Mouse (Mus musculus) forebrain, embryonic 11.5 days (tissue): ENCODE data around the gene Gm17555. TPM values are rescaled to one million over a fixed set of nuclear protein-coding genes. Genes with fewer than 3 reads are reported as not detected.

Experiments
- ATAC-seq: fragments of 200-750 bp; cut with Nextera tagmentation; replicated peaks from 2 replicates; pipeline ENCODE4 v1.8.0; 2017; ENCODE audit warnings: moderate TSS enrichment; ENCODE audit not compliant: low FRiP score
- DNase-seq: peaks from one replicate; pipeline ENCODE4 v3.0.0-alpha.2; 2017; ENCODE audit warnings: low spot score
- H3K27ac ChIP-seq: fragments of 300-500 bp; sonication (generic); 2 replicates; pipeline ENCODE4 v1.5.1; 2014; ENCODE audit warnings: low read depth, low read length
- H3K27me3 ChIP-seq: fragments of 300-500 bp; sonication (generic); 2 replicates; pipeline ENCODE4 v1.6.1; 2014; ENCODE audit warnings: mild to moderate bottlenecking, low read length, mixed read lengths; ENCODE audit not compliant: control insufficient read depth, insufficient read depth
- H3K36me3 ChIP-seq: fragments of 300-500 bp; sonication (generic); 2 replicates; pipeline ENCODE4 v1.6.1; 2014; ENCODE audit warnings: mild to moderate bottlenecking, low read length, moderate library complexity, mixed read lengths; ENCODE audit not compliant: control insufficient read depth, insufficient read depth
- H3K4me1 ChIP-seq: fragments of 300-500 bp; sonication (generic); replicated peaks from 2 replicates; pipeline ENCODE4 v1.6.1; 2014; ENCODE audit warnings: low read length, mixed read lengths; ENCODE audit not compliant: control insufficient read depth, insufficient read depth
- H3K4me2 ChIP-seq: fragments of 300-500 bp; sonication (generic); 2 replicates; pipeline ENCODE4 v1.6.1; 2014; ENCODE audit warnings: low read depth, mild to moderate bottlenecking, low read length, moderate library complexity, mixed read lengths; ENCODE audit not compliant: severe bottlenecking
- H3K4me3 ChIP-seq: fragments of 300-500 bp; sonication (generic); 2 replicates; pipeline ENCODE4 v1.5.1; 2014; ENCODE audit warnings: low read depth, low read length
- H3K9ac ChIP-seq: fragments of 300-500 bp; sonication (generic); 2 replicates; pipeline ENCODE4 v1.6.1; 2014; ENCODE audit warnings: low read length
- H3K9me3 ChIP-seq: fragments of 300-500 bp; sonication (generic); 2 replicates; pipeline ENCODE4 v1.6.1; 2016; ENCODE audit warnings: low read length, mixed read lengths; ENCODE audit not compliant: control insufficient read depth
- whole genome bisulfite sequencing: fragments of 180-500 bp; shearing (Covaris S2); extraction: QIAGEN DNeasy Blood & Tissue Kit; methylation state at CpG from one replicate; pipeline ENCODE4 v1.1.7; 2014; 5-methylcytosine and 5-hydroxymethylcytosine counted together
- polyA plus RNA-seq: library from polyadenylated mRNA; unstranded; fragments of >200 nt; fragmentation: Nextera tagmentation; extraction: Ambion mirVana; gene quantifications from 2 replicates; pipeline ENCODE4 v1.2.1, GENCODE M21; 2014

Gene Gm17555
- polyA plus RNA-seq, 1 experiment from 2014 or later: not detected

GRCm38 (mm10) chr2:126198971-126199370 lies 15.9 kb upstream of the Gm17555 start:
- no peaks in the 10 kb centered on the region for H3K9me3 ChIP-seq
- H3K4me1 ChIP-seq: no peaks in the 10 kb centered on the region
- H3K4me2 ChIP-seq: no peak overlapping the region
- no peak overlapping the region for H3K9ac ChIP-seq
- H3K36me3 ChIP-seq: no peaks in the 10 kb centered on the region
- H3K27ac ChIP-seq: no peak overlapping the region
- H3K27me3 ChIP-seq: no peaks in the 10 kb centered on the region
- ATAC-seq (no peak), DNase-seq (no peak)
- no peak overlapping the region for H3K4me3 ChIP-seq
- 96% methylated on average over 3 of the region's 3 CpGs for WGBS

- DNase-seq: no peak
- 88% methylated on average over 6 of the region's 6 CpGs for WGBS
- H3K4me3 ChIP-seq: no peak overlapping the region
Observed at GRCm38 (mm10) chr2:126211011-126211680, 3.8 kb upstream of the Gm17555 start.

GRCm38 (mm10) chr2:126227581-126227980 lies 12.7 kb downstream of the Gm17555 start:
- no peaks in the 10 kb centered on the region for H3K9me3 ChIP-seq
- H3K4me3 ChIP-seq: no peak overlapping the region
- H3K36me3 ChIP-seq: no peaks in the 10 kb centered on the region
- H3K4me2 ChIP-seq: no peak overlapping the region
- no peak for DNase-seq
- H3K27me3 ChIP-seq: no peaks in the 10 kb centered on the region
- no peak overlapping the region for H3K27ac ChIP-seq
- H3K9ac ChIP-seq: no peak overlapping the region
- H3K4me1 ChIP-seq: no peaks in the 10 kb centered on the region
- no peak for ATAC-seq
- 78% methylated on average over 4 of the region's 4 CpGs for WGBS

More at GRCm38 (mm10) chr2:126211011-126211680, 3.8 kb upstream of the Gm17555 start:
- no peak overlapping the region for H3K4me2 ChIP-seq
- H3K27ac ChIP-seq: no peak overlapping the region
- ATAC-seq: no peak
- H3K36me3 ChIP-seq: no peaks in the 10 kb centered on the region
- no peaks in the 10 kb centered on the region for H3K27me3 ChIP-seq
- H3K9ac ChIP-seq: no peak overlapping the region
- no peaks in the 10 kb centered on the region for H3K9me3 ChIP-seq
- H3K4me1 ChIP-seq: no peaks in the 10 kb centered on the region

- ATAC-seq (no peak), DNase-seq (no peak)
- WGBS: 76% methylated on average over 1 of the region's 1 CpGs
- Histone ChIP-seq H3K27ac (no peak overlapping the region), H3K4me2 (no peak overlapping the region), H3K27me3 (no peaks in the 10 kb centered on the region), H3K36me3 (no peaks in the 10 kb centered on the region), H3K4me1 (no peaks in the 10 kb centered on the region), H3K4me3 (no peak overlapping the region), H3K9ac (no peak overlapping the region), H3K9me3 (no peaks in the 10 kb centered on the region)
Observed at GRCm38 (mm10) chr2:126231731-126232130, 16.8 kb downstream of the Gm17555 start.

- H3K9me3 ChIP-seq: no peaks in the 10 kb centered on the region
- no peak overlapping the region for H3K4me3 ChIP-seq
- DNase-seq (no peak), ATAC-seq (no peak)
- no peak overlapping the region for H3K4me2 ChIP-seq
- H3K36me3 ChIP-seq: no peaks in the 10 kb centered on the region
- H3K27me3 ChIP-seq: no peaks in the 10 kb centered on the region
- no peaks in the 10 kb centered on the region for H3K4me1 ChIP-seq
- no peak overlapping the region for H3K9ac ChIP-seq
- no peak overlapping the region for H3K27ac ChIP-seq
- 91% methylated on average over 4 of the region's 4 CpGs for WGBS
Observed at GRCm38 (mm10) chr2:126236905-126237304, 22.0 kb downstream of the Gm17555 start.

GRCm38 (mm10) chr2:126245446-126245845 lies 30.5 kb downstream of the Gm17555 start:
- Histone ChIP-seq H3K4me2 (no peak overlapping the region), H3K27ac (no peak overlapping the region), H3K36me3 (no peaks in the 10 kb centered on the region), H3K27me3 (no peaks in the 10 kb centered on the region), H3K9me3 (no peaks in the 10 kb centered on the region), H3K4me1 (no peaks in the 10 kb centered on the region), H3K9ac (no peak overlapping the region), H3K4me3 (no peak overlapping the region)
- DNase-seq: no peak
- 42% methylated on average over 2 of the region's 2 CpGs for WGBS
- no peak for ATAC-seq

GRCm38 (mm10) chr2:126248536-126248935 lies 33.6 kb downstream of the Gm17555 start:
- ATAC-seq (no peak), DNase-seq (no peak)
- 96% methylated on average over 2 of the region's 2 CpGs for WGBS

GRCm38 (mm10) chr2:126252211-126252610 lies 37.3 kb downstream of the Gm17555 start:
- no peak overlapping the region for H3K27ac ChIP-seq
- H3K9me3 ChIP-seq: no peaks in the 10 kb centered on the region
- no peaks in the 10 kb centered on the region for H3K36me3 ChIP-seq
- no peaks in the 10 kb centered on the region for H3K27me3 ChIP-seq
- no peak for DNase-seq
- H3K4me3 ChIP-seq: no peak overlapping the region
- H3K4me2 ChIP-seq: no peak overlapping the region
- H3K4me1 ChIP-seq: no peaks in the 10 kb centered on the region
- no peak overlapping the region for H3K9ac ChIP-seq
- ATAC-seq: no peak

More at GRCm38 (mm10) chr2:126248536-126248935, 33.6 kb downstream of the Gm17555 start:
- Histone ChIP-seq H3K27ac (no peak overlapping the region), H3K27me3 (no peaks in the 10 kb centered on the region), H3K9me3 (no peaks in the 10 kb centered on the region), H3K36me3 (no peaks in the 10 kb centered on the region), H3K9ac (no peak overlapping the region), H3K4me3 (no peak overlapping the region), H3K4me1 (no peaks in the 10 kb centered on the region), H3K4me2 (no peak overlapping the region)
